8 mouse cellular contexts compared by ENCODE assay signal in genomic region chr5:76951106-76952027, GRCm38 (mm10). TPM values are rescaled to one million over a fixed set of nuclear protein-coding genes. Genes with fewer than 3 reads are reported as not detected.
DNase-seq lines count a peak whose midpoint lies in the region; ATAC-seq lines count a peak whose summit lies in the region.

Paics (plus strand) TSS chr5:76951307.
Ppat (minus strand) TSS chr5:76951578.

- H3K9ac ChIP-seq in heart, embryonic 13.5 days: peak within 1 kb of the TSS; percentile 92
- peak within 1 kb of the TSS; percentile 79 for H3K9ac ChIP-seq in liver, embryonic 12.5 days
- H3K9ac ChIP-seq in stomach, embryonic 15.5 days: peak within 1 kb of the TSS; percentile 67

- peaks cover 35% of the 10 kb centered on the region for H3K36me3 ChIP-seq in heart, embryonic 13.5 days
- peaks cover 58% of the 10 kb centered on the region for H3K36me3 ChIP-seq in liver, embryonic 12.5 days
- peaks cover 9% of the 10 kb centered on the region; the same call in 1 of the 2 replicates for H3K36me3 ChIP-seq in stomach, embryonic 15.5 days

- peak; percentile 91 for ATAC-seq in erythroid progenitor cell, adult 5-6 weeks (replicated peaks; ENCODE audit: low FRiP score, poor library complexity, severe bottlenecking)
- peak; percentile 95 for ATAC-seq in heart, embryonic 13.5 days (ENCODE audit: extremely low read depth, insufficient number of reproducible peaks, low FRiP score, low TSS enrichment)
- peak; percentile 91 for ATAC-seq in liver, embryonic 12.5 days
- peak; percentile 95 for ATAC-seq in stomach, embryonic 15.5 days (ENCODE audit: insufficient read depth, low FRiP score, low read depth)

- H3K4me3 ChIP-seq in heart, embryonic 13.5 days: peak within 1 kb of the TSS; percentile 88
- peak within 1 kb of the TSS; percentile 70 for H3K4me3 ChIP-seq in liver, embryonic 12.5 days
- peak within 1 kb of the TSS; percentile 69 for H3K4me3 ChIP-seq in stomach, embryonic 15.5 days (replicated peaks)

- peak; percentile 99 for DNase-seq in CD4-positive helper T cell, adult 2 months (ENCODE audit: low read depth, low spot score)
- DNase-seq in brain, embryonic 18.5 days (ENCODE audit: low read depth, low spot score): peak; percentile 95
- peak; percentile 99 for DNase-seq in kidney, postnatal 10 days
- DNase-seq in natural killer cell, adult 2 months (ENCODE audit: low spot score in 2 of 2): peak; percentile 99

- H3K4me1 ChIP-seq in heart, embryonic 13.5 days: peaks cover 74% of the 10 kb centered on the region
- H3K4me1 ChIP-seq in liver, embryonic 12.5 days: peaks cover 76% of the 10 kb centered on the region
- H3K4me1 ChIP-seq in stomach, embryonic 15.5 days: peaks cover 8% of the 10 kb centered on the region

- peak within 1 kb of the TSS; percentile 93 for H3K4me2 ChIP-seq in heart, embryonic 13.5 days
- H3K4me2 ChIP-seq in liver, embryonic 12.5 days: peak within 1 kb of the TSS; percentile 97
- H3K4me2 ChIP-seq in stomach, embryonic 15.5 days: peak within 1 kb of the TSS; percentile 72

- H3K9me3 ChIP-seq in heart, embryonic 13.5 days: no peaks in the 10 kb centered on the region
- H3K9me3 ChIP-seq in liver, embryonic 12.5 days (replicated peaks): no peaks in the 10 kb centered on the region
- no peaks in the 10 kb centered on the region for H3K9me3 ChIP-seq in stomach, embryonic 15.5 days

- peak within 1 kb of the TSS; percentile 91 for H3K27ac ChIP-seq in heart, embryonic 13.5 days (replicated peaks)
- H3K27ac ChIP-seq in liver, embryonic 12.5 days: peak within 1 kb of the TSS; percentile 80
- peak within 1 kb of the TSS; percentile 88 for H3K27ac ChIP-seq in stomach, embryonic 15.5 days

- no peaks in the 10 kb centered on the region for H3K27me3 ChIP-seq in heart, embryonic 13.5 days (replicated peaks)
- H3K27me3 ChIP-seq in liver, embryonic 12.5 days (replicated peaks): no peaks in the 10 kb centered on the region
- no peaks in the 10 kb centered on the region for H3K27me3 ChIP-seq in stomach, embryonic 15.5 days (replicated peaks)

- WGBS in heart, embryonic 13.5 days: under 1% methylated on average over 81 of the region's 81 CpGs
- under 1% methylated on average over 81 of the region's 81 CpGs for WGBS in liver, embryonic 12.5 days (ENCODE audit: insufficient replicate concordance)
- under 1% methylated on average over 80 of the region's 81 CpGs for WGBS in stomach, embryonic 15.5 days

RNA-seq across cellular contexts. Expression of gene Paics, which starts in this region (rescaled TPM):
- total RNA-seq in erythroid progenitor cell, adult 5-6 weeks (2015; ENCODE audit: low replicate concordance): 105 and 119 TPM in 2 replicates
- 75.2 and 130 TPM in 2 replicates for total RNA-seq in erythroid progenitor cell, adult 5-6 weeks (2017; ENCODE audit: low replicate concordance)
- polyA plus RNA-seq in heart, embryonic 13.5 days (2015; fragmentation: Nextera tagmentation; extraction: Ambion mirVana): 229 and 249 TPM in 2 replicates
- polyA plus RNA-seq in liver, embryonic 12.5 days (2016; fragmentation: Nextera tagmentation; extraction: Ambion mirVana): 246 and 250 TPM in 2 replicates
- 220 and 231 TPM in 2 replicates for polyA plus RNA-seq in stomach, embryonic 15.5 days (2015; fragmentation: Nextera tagmentation; extraction: Ambion mirVana)

RNA-seq across cellular contexts. Expression of gene Ppat, which starts in this region (rescaled TPM):
- total RNA-seq in erythroid progenitor cell, adult 5-6 weeks (2015; ENCODE audit: low replicate concordance): 6.8 and 12.2 TPM in 2 replicates
- total RNA-seq in erythroid progenitor cell, adult 5-6 weeks (2017; ENCODE audit: low replicate concordance): 15.1 and 17.4 TPM in 2 replicates
- polyA plus RNA-seq in heart, embryonic 13.5 days (2015; fragmentation: Nextera tagmentation; extraction: Ambion mirVana): 20.8 and 25.0 TPM in 2 replicates
- 49.0 and 49.2 TPM in 2 replicates for polyA plus RNA-seq in liver, embryonic 12.5 days (2016; fragmentation: Nextera tagmentation; extraction: Ambion mirVana)
- 27.0 and 27.6 TPM in 2 replicates for polyA plus RNA-seq in stomach, embryonic 15.5 days (2015; fragmentation: Nextera tagmentation; extraction: Ambion mirVana)

Comparison
In these comparisons a context has a peak if more than half of its experiments do, and no peak if none do; other contexts are left out.
1. Peak in every context shown above with its lines: DNase-seq, ATAC-seq, H3K4me3 ChIP-seq and H3K27ac ChIP-seq.